Mouse (Mus musculus) cerebellum, adult 9-11 months (tissue): ENCODE data around the gene Ogdhl.

Experiments used
- DNase-seq: peaks from one replicate; pipeline ENCODE4 v3.0.0; 2022

Gene Ogdhl

DNA sequence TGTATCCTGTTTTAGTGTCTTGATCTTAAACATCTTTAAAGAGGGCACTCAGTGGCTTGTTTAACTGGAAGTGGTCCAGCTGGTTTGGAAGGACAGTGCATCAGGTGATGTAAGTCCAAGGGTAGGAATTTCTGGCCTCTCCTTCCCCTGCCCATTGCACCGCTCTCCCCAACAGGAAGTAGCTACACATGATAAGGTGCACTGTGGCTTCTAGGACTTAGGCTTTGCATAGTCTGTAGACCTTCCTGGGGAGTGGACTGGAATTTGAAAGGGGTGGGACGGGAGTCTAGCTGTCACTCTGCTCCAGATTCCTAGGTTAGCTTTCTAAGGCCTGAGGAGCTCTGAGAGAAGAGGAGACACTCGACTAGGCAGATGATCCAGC lies 58.3 kb downstream of the Ogdhl start:
- no peak for DNase-seq

DNA sequence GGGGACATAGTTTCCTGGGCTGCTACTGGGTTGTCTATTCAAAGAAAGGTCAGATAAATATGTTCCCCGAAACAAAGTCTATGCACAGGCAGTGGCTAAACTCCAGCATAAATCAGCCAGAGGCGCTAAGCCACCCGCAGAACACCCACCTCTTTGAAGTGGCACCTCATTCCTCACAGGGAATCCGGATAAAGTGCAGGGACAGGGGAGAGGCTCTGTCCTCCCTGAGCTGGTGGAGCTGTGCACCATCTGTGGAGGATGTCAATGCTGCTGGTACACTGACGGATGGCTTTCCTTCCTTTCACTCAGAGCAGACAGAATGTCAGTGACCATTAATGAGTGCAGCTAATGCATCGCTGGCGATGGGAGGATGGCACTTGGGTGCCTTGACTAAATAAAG lies 59.2 kb downstream of the Ogdhl start:
- DNase-seq, result peak; percentile 54

DNA sequence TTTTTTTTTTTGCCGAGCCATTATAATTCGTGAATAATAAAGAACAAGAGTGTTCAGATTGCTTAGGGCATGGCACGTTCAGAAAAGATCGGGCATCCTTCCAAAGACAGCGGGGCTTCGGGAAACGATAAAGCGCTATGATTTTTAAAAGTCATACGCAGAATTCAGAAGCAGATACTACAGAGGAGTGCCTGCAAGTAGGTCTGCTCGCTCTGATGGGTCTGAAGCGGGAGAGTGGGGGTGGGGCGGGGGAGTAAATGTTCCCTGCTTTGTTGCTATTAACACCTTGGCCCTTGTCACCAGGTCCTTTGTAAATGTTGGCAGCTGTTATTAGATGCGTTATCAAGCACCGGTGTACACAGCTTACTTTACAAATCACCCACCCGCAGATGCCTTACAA lies 59.8 kb downstream of the Ogdhl start:
- DNase-seq, result peak; percentile 26

DNA sequence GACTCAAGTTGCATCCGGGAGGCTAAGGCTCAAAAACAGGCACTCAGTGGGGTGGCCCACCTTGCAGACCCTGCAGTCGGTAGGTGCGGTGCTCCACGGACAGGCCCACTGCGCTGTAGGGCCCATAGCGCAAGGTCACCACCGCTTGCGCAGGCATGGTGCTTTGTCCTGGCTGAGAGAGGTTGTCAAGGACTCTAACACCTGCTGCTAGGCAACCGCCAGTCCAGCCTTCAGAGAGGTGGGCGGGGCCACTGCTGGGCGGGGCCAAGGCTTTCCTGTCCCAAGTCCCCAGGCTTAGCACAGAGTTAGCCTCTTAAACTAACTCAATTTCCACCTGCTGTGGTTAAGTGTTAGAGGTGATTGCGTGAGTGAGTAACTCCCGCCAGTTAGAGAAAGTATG lies 66.4 kb downstream of the Ogdhl start, which contains the start of gene 1700024G13Rik:
1700024G13Rik (minus strand) TSS at position 196 of the 400 bp plus-strand sequence.
- no peak for DNase-seq
